Comparison of ENCODE assay signal across 10 mouse cellular contexts in genomic region chr4:129124652-129125146, GRCm38 (mm10). TPM values are rescaled to one million over a fixed set of nuclear protein-coding genes. Genes with fewer than 3 reads are reported as not detected.
DNase-seq lines count a peak whose midpoint lies in the region; ATAC-seq and TF ChIP-seq lines count a peak whose summit lies in the region.
"Had no signal": no experiment of that assay in that cellular context is flagged by ENCODE, and none has a peak within 500 bp of the region (broad histone marks: within the 10 kb centered on the region; RNA-seq: fewer than 3 reads in every experiment).

No protein-coding gene starts in this region.

- TF ChIP-seq CTCF in hindbrain, postnatal 0 days (IDR thresholded peaks at IDR 0.05; ENCODE audit: low read depth): no peak

- ATAC-seq in kidney, embryonic 15.5 days (replicated peaks; ENCODE audit: low FRiP score): no peak
- peak; percentile 37; the same call in 1 of the 2 replicates for ATAC-seq in forebrain, embryonic 12.5 days (ENCODE audit: low FRiP score)
- peak; percentile 30 for ATAC-seq in hindbrain, postnatal 0 days
- ATAC-seq in midbrain, embryonic 15.5 days (replicated peaks): no peak

- no peak overlapping the region for H3K9ac ChIP-seq in kidney, embryonic 15.5 days
- H3K9ac ChIP-seq in forebrain, embryonic 12.5 days: peak overlapping the region; percentile 12; the same call in 1 of the 2 replicates
- H3K9ac ChIP-seq in hindbrain, postnatal 0 days (replicated peaks; ENCODE audit: low read length): 0 out of 2 replicates have a peak overlapping the region, but pooled peaks have one; percentile 21
- H3K9ac ChIP-seq in midbrain, embryonic 15.5 days: no peak overlapping the region

- peaks cover 49% of the 10 kb centered on the region for H3K4me1 ChIP-seq in kidney, embryonic 15.5 days
- peaks cover 52% of the 10 kb centered on the region for H3K4me1 ChIP-seq in forebrain, embryonic 12.5 days
- H3K4me1 ChIP-seq in hindbrain, postnatal 0 days (ENCODE audit: insufficient read depth, low read length): peaks cover 25% of the 10 kb centered on the region; the same call in 1 of the 2 replicates
- peaks cover 65% of the 10 kb centered on the region for H3K4me1 ChIP-seq in midbrain, embryonic 15.5 days

- H3K27ac ChIP-seq in kidney, embryonic 15.5 days: no peak overlapping the region
- peak overlapping the region; percentile 13; the same call in 1 of the 2 replicates for H3K27ac ChIP-seq in forebrain, embryonic 12.5 days
- peak overlapping the region; percentile 73 for H3K27ac ChIP-seq in hindbrain, postnatal 0 days
- no peak overlapping the region for H3K27ac ChIP-seq in midbrain, embryonic 15.5 days

- WGBS in kidney, embryonic 15.5 days: 4% methylated on average over 13 of the region's 13 CpGs
- WGBS in forebrain, embryonic 12.5 days: 4% methylated on average over 13 of the region's 13 CpGs
- 7% methylated on average over 13 of the region's 13 CpGs for WGBS in hindbrain, postnatal 0 days
- WGBS in midbrain, embryonic 15.5 days: 6% methylated on average over 13 of the region's 13 CpGs

- no peak for DNase-seq in kidney, postnatal 25 days
- peak; percentile 80 for DNase-seq in hindbrain, postnatal 0 days (ENCODE audit: low spot score)
- DNase-seq in urinary bladder, postnatal 36 days (ENCODE audit: low spot score in 2 of 2): no peak
- DNase-seq in yolk sac, embryonic 10.5 days (ENCODE audit: low spot score): no peak
- DNase-seq in urinary bladder, postnatal 25 days (ENCODE audit: low spot score): no peak
- DNase-seq: kidney, postnatal 10 days had no signal

- H3K4me2 ChIP-seq in kidney, embryonic 15.5 days: peak overlapping the region; percentile 38
- peak overlapping the region; percentile 17; the same call in 1 of the 2 replicates for H3K4me2 ChIP-seq in forebrain, embryonic 12.5 days
- peak overlapping the region; percentile 42 for H3K4me2 ChIP-seq in hindbrain, postnatal 0 days (ENCODE audit: low read depth, low read length)
- H3K4me2 ChIP-seq in midbrain, embryonic 15.5 days: peak overlapping the region; percentile 43

- peaks cover 61% of the 10 kb centered on the region for H3K27me3 ChIP-seq in kidney, embryonic 15.5 days
- H3K27me3 ChIP-seq in forebrain, embryonic 12.5 days: peaks cover 85% of the 10 kb centered on the region
- no peaks in the 10 kb centered on the region for H3K27me3 ChIP-seq in hindbrain, postnatal 0 days (ENCODE audit: insufficient read depth, low read length)
- peaks cover 21% of the 10 kb centered on the region for H3K27me3 ChIP-seq in midbrain, embryonic 15.5 days (replicated peaks)

- no peaks in the 10 kb centered on the region for H3K9me3 ChIP-seq in kidney, embryonic 15.5 days (replicated peaks)
- H3K9me3 ChIP-seq in forebrain, embryonic 12.5 days: no peaks in the 10 kb centered on the region
- H3K9me3 ChIP-seq in hindbrain, postnatal 0 days (ENCODE audit: low read length): no peaks in the 10 kb centered on the region
- no peaks in the 10 kb centered on the region for H3K9me3 ChIP-seq in midbrain, embryonic 15.5 days

- no peak overlapping the region for H3K4me3 ChIP-seq in kidney, embryonic 15.5 days (replicated peaks)
- no peak overlapping the region for H3K4me3 ChIP-seq in forebrain, embryonic 12.5 days (replicated peaks)
- no peak overlapping the region for H3K4me3 ChIP-seq in hindbrain, postnatal 0 days (ENCODE audit: low read length)
- H3K4me3 ChIP-seq in midbrain, embryonic 15.5 days: no peak overlapping the region; the same call in 1 of the 2 replicates

- no peaks in the 10 kb centered on the region for H3K36me3 ChIP-seq in kidney, embryonic 15.5 days
- no peaks in the 10 kb centered on the region for H3K36me3 ChIP-seq in forebrain, embryonic 12.5 days (replicated peaks)
- H3K36me3 ChIP-seq in hindbrain, postnatal 0 days (ENCODE audit: insufficient read depth, low read length): no peaks in the 10 kb centered on the region
- no peaks in the 10 kb centered on the region for H3K36me3 ChIP-seq in midbrain, embryonic 15.5 days (replicated peaks)

RNA-seq across cellular contexts. Expression of gene Hpca, which starts 2.9 kb away (rescaled TPM):
- polyA plus RNA-seq in kidney, embryonic 15.5 days (2015; fragmentation: Nextera tagmentation; extraction: Ambion mirVana): 2.0 and 2.8 TPM in 2 replicates
- 6.0 and 6.4 TPM in 2 replicates for polyA plus RNA-seq in forebrain, embryonic 12.5 days (2016; fragmentation: Nextera tagmentation; extraction: Ambion mirVana)
- total RNA-seq in hindbrain, postnatal 0 days (2014; rRNA removed): 270 and 290 TPM in 2 replicates
- 179 and 202 TPM in 2 replicates for polyA plus RNA-seq in hindbrain, postnatal 0 days (2015; fragmentation: Nextera tagmentation; extraction: Ambion mirVana)
- polyA plus RNA-seq in midbrain, embryonic 15.5 days (2015; fragmentation: Nextera tagmentation; extraction: Ambion mirVana): 76.7 and 78.1 TPM in 2 replicates

RNA-seq across cellular contexts. Expression of gene Fndc5, which starts 12.1 kb away (rescaled TPM):
- polyA plus RNA-seq in kidney, embryonic 15.5 days (2015; fragmentation: Nextera tagmentation; extraction: Ambion mirVana): 5.1 and 5.5 TPM in 2 replicates
- 0.86 and 1.1 TPM in 2 replicates for polyA plus RNA-seq in forebrain, embryonic 12.5 days (2016; fragmentation: Nextera tagmentation; extraction: Ambion mirVana)
- 33.5 and 38.4 TPM in 2 replicates for total RNA-seq in hindbrain, postnatal 0 days (2014; rRNA removed)
- polyA plus RNA-seq in hindbrain, postnatal 0 days (2015; fragmentation: Nextera tagmentation; extraction: Ambion mirVana): 19.6 and 20.1 TPM in 2 replicates
- 7.0 and 7.8 TPM in 2 replicates for polyA plus RNA-seq in midbrain, embryonic 15.5 days (2015; fragmentation: Nextera tagmentation; extraction: Ambion mirVana)

RNA-seq across cellular contexts. Expression of gene Tmem54, which starts 19.4 kb away (rescaled TPM):
- polyA plus RNA-seq in kidney, embryonic 15.5 days (2015; fragmentation: Nextera tagmentation; extraction: Ambion mirVana): 9.2 TPM in 2 replicates
- polyA plus RNA-seq in forebrain, embryonic 12.5 days (2016; fragmentation: Nextera tagmentation; extraction: Ambion mirVana): 0.54 and 1.9 TPM in 2 replicates
- total RNA-seq in hindbrain, postnatal 0 days (2014; rRNA removed): not detected in 2 replicates
- polyA plus RNA-seq in hindbrain, postnatal 0 days (2015; fragmentation: Nextera tagmentation; extraction: Ambion mirVana): 0.19 and 0.39 TPM in 2 replicates
- polyA plus RNA-seq in midbrain, embryonic 15.5 days (2015; fragmentation: Nextera tagmentation; extraction: Ambion mirVana): not detected in 2 replicates
- polyA plus RNA-seq: cortical plate, adult 2 months had no signal

Comparison
In these comparisons a context has a peak if more than half of its experiments do, and no peak if none do; other contexts are left out.
1. ATAC-seq: peak in forebrain, embryonic 12.5 days (single experiment) and hindbrain, postnatal 0 days (single experiment); none in kidney, embryonic 15.5 days (single experiment) and midbrain, embryonic 15.5 days (single experiment).
2. H3K27ac ChIP-seq: peak in forebrain, embryonic 12.5 days (single experiment) and hindbrain, postnatal 0 days (single experiment); none in kidney, embryonic 15.5 days (single experiment) and midbrain, embryonic 15.5 days (single experiment).
3. H3K9ac ChIP-seq: peak in forebrain, embryonic 12.5 days (single experiment) and hindbrain, postnatal 0 days (single experiment); none in kidney, embryonic 15.5 days (single experiment) and midbrain, embryonic 15.5 days (single experiment).
4. RNA of gene Hpca, which starts 2.9 kb away (polyA plus RNA-seq): 179 to 202 TPM in hindbrain, postnatal 0 days and 76.7 to 78.1 TPM in midbrain, embryonic 15.5 days; 6.0 to 6.4 TPM in forebrain, embryonic 12.5 days and 2.0 to 2.8 TPM in kidney, embryonic 15.5 days; every median in the first group is over 10 times any median in the second.
5. Peak in every context shown above with its lines, with median percentiles within 50 percentile points of each other: H3K4me2 ChIP-seq.